Mouse (Mus musculus): ENCODE data around the gene Fev. TPM values are rescaled to one million over a fixed set of nuclear protein-coding genes. Genes with fewer than 3 reads are reported as not detected.

Gene Fev
- polyA plus RNA-seq (2014; fragmentation: Nextera tagmentation; extraction: Ambion mirVana) = 3.0 and 3.3 TPM in 2 replicates

DNA sequence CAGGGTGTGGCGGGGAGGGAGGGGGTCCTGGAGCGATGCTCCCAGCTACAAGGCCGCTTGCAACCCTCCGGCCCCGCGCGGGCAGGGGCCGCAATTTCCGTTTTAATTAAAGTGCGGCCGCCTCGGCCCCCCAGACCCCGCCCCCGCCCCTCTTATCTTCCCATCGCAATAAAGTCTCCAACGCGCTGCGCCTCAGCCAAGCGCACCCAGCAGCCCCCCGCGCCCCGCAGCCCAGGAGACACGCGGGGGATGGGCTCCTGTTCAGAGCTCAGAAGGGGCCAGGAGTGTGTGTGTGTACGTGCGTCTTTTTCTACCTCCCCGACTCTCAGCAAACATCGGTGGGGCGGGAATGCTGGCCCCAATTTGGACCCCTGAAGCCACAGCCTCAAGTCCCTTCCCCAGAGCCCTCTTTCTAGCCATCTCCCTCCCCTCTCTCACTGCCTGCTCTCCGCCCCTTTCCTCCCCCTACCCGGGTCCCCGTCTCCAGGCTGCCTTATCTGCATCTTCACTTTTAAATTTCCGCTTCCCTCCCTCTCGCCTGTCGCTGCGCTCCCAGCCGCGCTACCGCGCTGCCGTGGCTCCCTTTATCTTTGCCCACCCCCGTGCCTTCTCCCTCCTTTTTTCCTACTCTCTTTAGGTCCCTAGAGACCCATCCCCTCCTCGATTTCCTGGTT lies at the start of gene Fev:
Gene Fev (minus strand): TSS at position 51 of the 674 bp plus-strand sequence.
- peak within 1 kb of the TSS; percentile 43 for H3K4me2 ChIP-seq (ENCODE audit: low read length)
- ATAC-seq (ENCODE audit: low FRiP score, low TSS enrichment) (no peak), DNase-seq (peak; percentile 33)
- H3K36me3 ChIP-seq (ENCODE audit: control insufficient read depth, insufficient read depth, low read length) = no peaks in the 10 kb centered on the region
- no peaks in the 10 kb centered on the region for H3K9me3 ChIP-seq (ENCODE audit: control insufficient read depth, low read length)
- no peak within 1 kb of the TSS for H3K27ac ChIP-seq (replicated peaks; ENCODE audit: low read depth, low read length)
- H3K4me1 ChIP-seq (ENCODE audit: control insufficient read depth, insufficient read depth, low read length) = peaks cover 11% of the 10 kb centered on the region
- H3K4me3 ChIP-seq (replicated peaks; ENCODE audit: low read depth, low read length) = peak within 1 kb of the TSS; percentile 22
- H3K9ac ChIP-seq (replicated peaks; ENCODE audit: low read length) = peak within 1 kb of the TSS; percentile 26; the same call in 1 of the 2 replicates
- under 1% methylated on average over 37 of the region's 43 CpGs for WGBS
- peaks cover 91% of the 10 kb centered on the region for H3K27me3 ChIP-seq (ENCODE audit: control insufficient read depth, insufficient read depth, low read length)

- Histone ChIP-seq H3K27ac (replicated peaks; ENCODE audit: low read depth, low read length) (no peak overlapping the region), H3K9me3 (ENCODE audit: control insufficient read depth, low read length) (no peaks in the 10 kb centered on the region), H3K36me3 (ENCODE audit: control insufficient read depth, insufficient read depth, low read length) (no peaks in the 10 kb centered on the region), H3K9ac (replicated peaks; ENCODE audit: low read length) (no peak overlapping the region), H3K4me1 (ENCODE audit: control insufficient read depth, insufficient read depth, low read length) (no peaks in the 10 kb centered on the region), H3K4me3 (replicated peaks; ENCODE audit: low read depth, low read length) (no peak overlapping the region), H3K4me2 (ENCODE audit: low read length) (no peak overlapping the region), H3K27me3 (ENCODE audit: control insufficient read depth, insufficient read depth, low read length) (no peaks in the 10 kb centered on the region)
- no peak for DNase-seq
- WGBS = 82% methylated on average over 9 of the region's 9 CpGs
- no peak for ATAC-seq (ENCODE audit: low FRiP score, low TSS enrichment)
These were observed 42.5 kb upstream of the Fev start for GRCm38 (mm10) chr1:74927621-74928296.

- no peaks in the 10 kb centered on the region for H3K36me3 ChIP-seq (ENCODE audit: control insufficient read depth, insufficient read depth, low read length)
- no peak overlapping the region for H3K9ac ChIP-seq (replicated peaks; ENCODE audit: low read length)
- H3K27ac ChIP-seq (replicated peaks; ENCODE audit: low read depth, low read length) = no peak overlapping the region
- no peaks in the 10 kb centered on the region for H3K9me3 ChIP-seq (ENCODE audit: control insufficient read depth, low read length)
- H3K4me3 ChIP-seq (replicated peaks; ENCODE audit: low read depth, low read length) = no peak overlapping the region
- ATAC-seq (ENCODE audit: low FRiP score, low TSS enrichment) = no peak
- H3K27me3 ChIP-seq (ENCODE audit: control insufficient read depth, insufficient read depth, low read length) = no peaks in the 10 kb centered on the region
- no peaks in the 10 kb centered on the region for H3K4me1 ChIP-seq (ENCODE audit: control insufficient read depth, insufficient read depth, low read length)
- 34% methylated on average over 6 of the region's 6 CpGs for WGBS
- DNase-seq = peak; percentile 61
- no peak overlapping the region for H3K4me2 ChIP-seq (ENCODE audit: low read length)
These were observed 41.5 kb upstream of the Fev start for GRCm38 (mm10) chr1:74926721-74927120.

- no peak overlapping the region for H3K9ac ChIP-seq (replicated peaks; ENCODE audit: low read length)
- no peak for DNase-seq
- no peaks in the 10 kb centered on the region for H3K9me3 ChIP-seq (ENCODE audit: control insufficient read depth, low read length)
- no peaks in the 10 kb centered on the region for H3K4me1 ChIP-seq (ENCODE audit: control insufficient read depth, insufficient read depth, low read length)
- no peaks in the 10 kb centered on the region for H3K36me3 ChIP-seq (ENCODE audit: control insufficient read depth, insufficient read depth, low read length)
- WGBS = 70% methylated on average over 4 of the region's 4 CpGs
- no peak overlapping the region for H3K4me2 ChIP-seq (ENCODE audit: low read length)
- H3K4me3 ChIP-seq (replicated peaks; ENCODE audit: low read depth, low read length) = no peak overlapping the region
- H3K27me3 ChIP-seq (ENCODE audit: control insufficient read depth, insufficient read depth, low read length) = no peaks in the 10 kb centered on the region
- no peak for ATAC-seq (ENCODE audit: low FRiP score, low TSS enrichment)
- no peak overlapping the region for H3K27ac ChIP-seq (replicated peaks; ENCODE audit: low read depth, low read length)
These were observed 39.2 kb upstream of the Fev start for GRCm38 (mm10) chr1:74924464-74924863.

DNA sequence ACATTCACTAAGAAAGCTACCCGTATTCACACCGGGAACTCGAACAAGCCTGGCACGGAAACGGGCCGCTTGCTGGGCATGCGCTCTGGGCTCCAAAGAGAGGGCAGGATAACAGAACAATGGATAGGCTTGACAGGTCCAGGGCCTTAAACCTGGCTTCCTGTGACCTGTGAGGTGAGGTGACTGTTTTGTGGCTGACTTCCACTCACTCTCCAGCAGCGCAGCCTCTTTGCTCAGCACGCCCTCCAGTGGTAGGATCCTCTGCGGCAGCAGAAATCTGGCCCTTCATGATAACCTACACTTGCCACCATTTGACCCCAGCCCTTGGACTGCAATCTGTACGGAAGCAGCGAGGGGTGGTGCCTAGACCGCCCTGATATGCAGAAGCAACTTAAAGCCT lies 30.5 kb upstream of the Fev start:
- 27% methylated on average over 13 of the region's 13 CpGs for WGBS
- H3K4me2 ChIP-seq (ENCODE audit: low read length) = no peak overlapping the region
- DNase-seq (peak; percentile 39), ATAC-seq (ENCODE audit: low FRiP score, low TSS enrichment) (no peak)
- H3K27me3 ChIP-seq (ENCODE audit: control insufficient read depth, insufficient read depth, low read length) = no peaks in the 10 kb centered on the region
- H3K9ac ChIP-seq (replicated peaks; ENCODE audit: low read length) = no peak overlapping the region
- no peaks in the 10 kb centered on the region for H3K4me1 ChIP-seq (ENCODE audit: control insufficient read depth, insufficient read depth, low read length)
- H3K27ac ChIP-seq (replicated peaks; ENCODE audit: low read depth, low read length) = no peak overlapping the region
- no peaks in the 10 kb centered on the region for H3K36me3 ChIP-seq (ENCODE audit: control insufficient read depth, insufficient read depth, low read length)
- H3K4me3 ChIP-seq (replicated peaks; ENCODE audit: low read depth, low read length) = no peak overlapping the region
- H3K9me3 ChIP-seq (ENCODE audit: control insufficient read depth, low read length) = no peaks in the 10 kb centered on the region

- peaks cover 42% of the 10 kb centered on the region for H3K27me3 ChIP-seq (ENCODE audit: control insufficient read depth, insufficient read depth, low read length)
These were observed 17.0 kb upstream of the Fev start for GRCm38 (mm10) chr1:74902191-74902590.

DNA sequence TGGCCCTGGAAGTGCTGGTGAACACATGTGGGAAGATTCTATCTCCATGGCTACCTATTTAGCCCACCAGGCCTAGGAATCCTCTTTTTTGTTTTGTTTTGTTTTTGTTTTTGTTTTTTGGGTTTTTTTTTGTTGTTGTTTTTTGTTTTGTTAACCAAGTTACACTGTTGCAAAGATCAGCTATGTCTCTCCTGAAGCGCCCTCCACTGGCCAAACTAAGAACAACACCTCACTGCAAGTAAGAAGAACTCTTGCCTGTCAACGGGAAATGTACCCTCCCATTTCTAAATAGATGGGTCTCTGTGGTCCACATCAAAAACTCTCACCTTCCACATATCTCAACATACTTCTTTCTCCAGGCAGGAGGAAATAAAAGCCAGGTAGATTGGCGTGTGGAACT lies 16.5 kb upstream of the Fev start:
- Histone ChIP-seq H3K4me1 (ENCODE audit: control insufficient read depth, insufficient read depth, low read length) (peaks cover 9% of the 10 kb centered on the region), H3K27me3 (ENCODE audit: control insufficient read depth, insufficient read depth, low read length) (peaks cover 42% of the 10 kb centered on the region), H3K36me3 (ENCODE audit: control insufficient read depth, insufficient read depth, low read length) (no peaks in the 10 kb centered on the region), H3K27ac (replicated peaks; ENCODE audit: low read depth, low read length) (no peak overlapping the region), H3K9ac (replicated peaks; ENCODE audit: low read length) (no peak overlapping the region), H3K4me2 (ENCODE audit: low read length) (no peak overlapping the region), H3K9me3 (ENCODE audit: control insufficient read depth, low read length) (no peaks in the 10 kb centered on the region), H3K4me3 (replicated peaks; ENCODE audit: low read depth, low read length) (no peak overlapping the region)
- ATAC-seq (ENCODE audit: low FRiP score, low TSS enrichment) (no peak), DNase-seq (peak; percentile 74)
- WGBS = 2% methylated on average over 3 of the region's 3 CpGs

More at GRCm38 (mm10) chr1:74902191-74902590, 17.0 kb upstream of the Fev start:
- Histone ChIP-seq H3K4me3 (replicated peaks; ENCODE audit: low read depth, low read length) (no peak overlapping the region), H3K27ac (replicated peaks; ENCODE audit: low read depth, low read length) (no peak overlapping the region), H3K36me3 (ENCODE audit: control insufficient read depth, insufficient read depth, low read length) (no peaks in the 10 kb centered on the region), H3K4me1 (ENCODE audit: control insufficient read depth, insufficient read depth, low read length) (peaks cover 9% of the 10 kb centered on the region), H3K4me2 (ENCODE audit: low read length) (no peak overlapping the region), H3K9ac (replicated peaks; ENCODE audit: low read length) (no peak overlapping the region), H3K9me3 (ENCODE audit: control insufficient read depth, low read length) (no peaks in the 10 kb centered on the region)
- DNase-seq = no peak
- WGBS = 28% methylated on average over 6 of the region's 6 CpGs
- ATAC-seq (ENCODE audit: low FRiP score, low TSS enrichment) = no peak

GRCm38 (mm10) chr1:74900341-74901285 lies 15.4 kb upstream of the Fev start:
- Histone ChIP-seq H3K4me2 (ENCODE audit: low read length) (peak overlapping the region; percentile 63), H3K27me3 (ENCODE audit: control insufficient read depth, insufficient read depth, low read length) (peaks cover 52% of the 10 kb centered on the region), H3K4me3 (replicated peaks; ENCODE audit: low read depth, low read length) (peak overlapping the region; percentile 34), H3K4me1 (ENCODE audit: control insufficient read depth, insufficient read depth, low read length) (peaks cover 9% of the 10 kb centered on the region), H3K9me3 (ENCODE audit: control insufficient read depth, low read length) (no peaks in the 10 kb centered on the region), H3K9ac (replicated peaks; ENCODE audit: low read length) (peak overlapping the region; percentile 29; the same call in 1 of the 2 replicates), H3K36me3 (ENCODE audit: control insufficient read depth, insufficient read depth, low read length) (no peaks in the 10 kb centered on the region), H3K27ac (replicated peaks; ENCODE audit: low read depth, low read length) (no peak overlapping the region)
- ATAC-seq (ENCODE audit: low FRiP score, low TSS enrichment) = no peak
- DNase-seq = peak; percentile 55
- WGBS = under 1% methylated on average over 66 of the region's 66 CpGs
